Mouse (Mus musculus) hindbrain, embryonic 16.5 days (tissue): ENCODE measurements at regions not wholly inside any gene's neighbourhood (a gene's known extent, or its start where the extent isn't known, plus 50 kb on each side); places are given as distances from the start of the nearest gene placed in this dataset.
A peak's percentile ranks its signal among the peaks of the same experiment; 100 is the strongest.

Source experiments
- ATAC-seq: fragments of 200-750 bp; cut with Nextera tagmentation; 2 replicates; pipeline ENCODE4 v1.8.0; 2017; ENCODE audit warnings: moderate TSS enrichment, moderate library complexity
- H3K27ac ChIP-seq: fragments of 300-500 bp; sonication (generic); 2 replicates; pipeline ENCODE4 v1.5.1; 2014; ENCODE audit warnings: low read depth, mild to moderate bottlenecking, control low read depth, low read length, moderate library complexity
- H3K27me3 ChIP-seq: fragments of 300-500 bp; sonication (generic); replicated peaks from 2 replicates; pipeline ENCODE4 v1.6.1; 2014; ENCODE audit warnings: low read length; ENCODE audit not compliant: control insufficient read depth, insufficient read depth
- H3K36me3 ChIP-seq: fragments of 300-500 bp; sonication (generic); 2 replicates; pipeline ENCODE4 v1.6.1; 2014; ENCODE audit warnings: mild to moderate bottlenecking, low read length, moderate library complexity, mixed read lengths; ENCODE audit not compliant: control insufficient read depth, insufficient read depth
- H3K4me1 ChIP-seq: fragments of 300-500 bp; sonication (generic); 2 replicates; pipeline ENCODE4 v1.6.1; 2014; ENCODE audit warnings: low read depth, low read length; ENCODE audit not compliant: control insufficient read depth, insufficient read depth
- H3K4me2 ChIP-seq: fragments of 300-500 bp; sonication (generic); 2 replicates; pipeline ENCODE4 v1.6.1; 2014; ENCODE audit warnings: mild to moderate bottlenecking, low read length, control low read depth, moderate library complexity
- H3K4me3 ChIP-seq: fragments of 300-500 bp; sonication (generic); 2 replicates; pipeline ENCODE4 v1.5.1; 2014; ENCODE audit warnings: mild to moderate bottlenecking, low read length, control low read depth, moderate library complexity
- H3K9ac ChIP-seq: fragments of 300-500 bp; sonication (generic); 2 replicates; pipeline ENCODE4 v1.6.1; 2014; ENCODE audit warnings: low read depth, mild to moderate bottlenecking, control low read depth, low read length, moderate library complexity
- H3K9me3 ChIP-seq: fragments of 300-500 bp; sonication (generic); 2 replicates; pipeline ENCODE4 v1.6.1; 2014; ENCODE audit warnings: mild to moderate bottlenecking, low read length, moderate library complexity; ENCODE audit not compliant: control insufficient read depth
- WGBS: fragments of 180-500 bp; shearing (Covaris S2); extraction: QIAGEN DNeasy Blood & Tissue Kit; methylation state at CpG from one replicate; pipeline ENCODE4 v1.1.7; 2014; 5-methylcytosine and 5-hydroxymethylcytosine counted together

- no peak for ATAC-seq
- no peak overlapping the region for H3K27ac ChIP-seq
- H3K27me3 ChIP-seq, result peaks cover 7% of the 10 kb centered on the region
- H3K4me3 ChIP-seq, result no peak overlapping the region
- no peaks in the 10 kb centered on the region for H3K36me3 ChIP-seq
- no peak overlapping the region for H3K4me2 ChIP-seq
- H3K9ac ChIP-seq, result no peak overlapping the region
- peaks cover 6% of the 10 kb centered on the region for H3K4me1 ChIP-seq
- no peaks in the 10 kb centered on the region for H3K9me3 ChIP-seq
- 87% methylated on average over 5 of the region's 5 CpGs for WGBS
Observed at GRCm38 (mm10) chr9:35365975-35366374, 55.0 kb upstream of the Cdon start.

- 0 out of 2 replicates have a peak, but pooled peaks have one; percentile 27 for ATAC-seq
- H3K4me3 ChIP-seq, result no peak overlapping the region
- H3K4me2 ChIP-seq, result no peak overlapping the region
- 69% methylated on average over 5 of the region's 5 CpGs for WGBS
- H3K27ac ChIP-seq, result no peak overlapping the region
- H3K9me3 ChIP-seq, result no peaks in the 10 kb centered on the region
- H3K27me3 ChIP-seq, result peaks cover 7% of the 10 kb centered on the region
- H3K9ac ChIP-seq, result no peak overlapping the region
- no peaks in the 10 kb centered on the region; the same call in 1 of the 2 replicates for H3K4me1 ChIP-seq
- H3K36me3 ChIP-seq, result no peaks in the 10 kb centered on the region
Observed at GRCm38 (mm10) chr9:35369063-35369462, 51.9 kb upstream of the Cdon start.

GRCm38 (mm10) chr9:35370031-35370430 is 50.9 kb upstream of the Cdon start:
- Histone ChIP-seq H3K4me1 (no peaks in the 10 kb centered on the region; the same call in 1 of the 2 replicates), H3K36me3 (no peaks in the 10 kb centered on the region), H3K27me3 (peaks cover 2% of the 10 kb centered on the region), H3K4me2 (no peak overlapping the region), H3K4me3 (no peak overlapping the region), H3K27ac (no peak overlapping the region), H3K9ac (no peak overlapping the region), H3K9me3 (no peaks in the 10 kb centered on the region)
- WGBS, result 63% methylated on average over 3 of the region's 3 CpGs
- no peak for ATAC-seq

- Histone ChIP-seq H3K4me2 (no peak overlapping the region), H3K4me1 (no peaks in the 10 kb centered on the region; the same call in 1 of the 2 replicates), H3K27ac (no peak overlapping the region), H3K27me3 (no peaks in the 10 kb centered on the region; the same call in 1 of the 2 replicates), H3K36me3 (no peaks in the 10 kb centered on the region), H3K9ac (no peak overlapping the region), H3K4me3 (no peak overlapping the region), H3K9me3 (no peaks in the 10 kb centered on the region)
- ATAC-seq, result no peak
- 77% methylated on average over 3 of the region's 3 CpGs for WGBS
Observed at GRCm38 (mm10) chr9:35370895-35371294, 50.0 kb upstream of the Cdon start.
